ENCODE assay signal across 27 mouse cellular contexts in the genomic region with DNA sequence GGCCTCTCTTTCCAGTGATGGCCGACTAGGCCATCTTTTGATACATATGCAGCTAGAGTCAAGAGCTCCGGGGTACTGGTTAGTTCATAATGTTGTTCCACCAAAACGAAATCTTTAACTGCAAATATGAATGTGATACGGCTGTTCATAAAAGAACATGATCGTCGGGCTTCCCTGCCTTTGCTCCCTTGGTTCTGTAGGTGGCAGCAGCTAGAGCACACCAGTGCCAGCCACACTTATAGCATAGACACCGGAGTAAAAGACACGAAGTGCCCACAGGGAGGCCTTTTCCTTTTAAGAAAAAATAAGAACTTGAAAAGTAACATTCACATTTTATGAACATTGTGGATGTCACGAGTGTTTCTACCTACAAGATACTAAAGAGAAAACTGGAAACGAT.
A peak's percentile ranks its signal among the peaks of the same experiment; 100 is the strongest.
DNase-seq lines count a peak whose midpoint lies in the region; ATAC-seq and TF ChIP-seq lines count a peak whose summit lies in the region.
"Had no signal": no experiment of that assay in that cellular context is flagged by ENCODE, and none has a peak within 500 bp of the region (broad histone marks: within the 10 kb centered on the region; RNA-seq: fewer than 3 reads in every experiment).

No protein-coding gene starts in this region.

- no peak for ATAC-seq in forebrain, postnatal 0 days
- no peak for ATAC-seq in forebrain, embryonic 12.5 days (ENCODE audit: low FRiP score)
- ATAC-seq in kidney, postnatal 0 days (replicated peaks; ENCODE audit: low FRiP score, low read depth), result no peak
- ATAC-seq: forebrain, embryonic 13.5 days; midbrain, embryonic 13.5 days had no signal

- no peaks in the 10 kb centered on the region for H3K36me3 ChIP-seq in forebrain, postnatal 0 days (ENCODE audit: insufficient read depth)
- H3K36me3 ChIP-seq in forebrain, embryonic 12.5 days (replicated peaks), result no peaks in the 10 kb centered on the region
- H3K36me3 ChIP-seq in kidney, postnatal 0 days (ENCODE audit: insufficient read depth, low read length), result no peaks in the 10 kb centered on the region
- H3K36me3 ChIP-seq: embryonic facial prominence, embryonic 10.5 days; embryonic facial prominence, embryonic 15.5 days; heart, embryonic 15.5 days; kidney, embryonic 15.5 days; lung, embryonic 15.5 days; midbrain, embryonic 13.5 days; neural tube, embryonic 13.5 days had no signal

- H3K27me3 ChIP-seq in forebrain, postnatal 0 days (ENCODE audit: insufficient read depth, low read length), result no peaks in the 10 kb centered on the region
- no peaks in the 10 kb centered on the region for H3K27me3 ChIP-seq in forebrain, embryonic 12.5 days
- H3K27me3 ChIP-seq in kidney, postnatal 0 days (ENCODE audit: insufficient read depth, low read length), result no peaks in the 10 kb centered on the region
- H3K27me3 ChIP-seq: embryonic facial prominence, embryonic 15.5 days; forebrain, embryonic 13.5 days; heart, embryonic 15.5 days; kidney, embryonic 15.5 days; lung, embryonic 15.5 days; midbrain, embryonic 13.5 days; neural tube, embryonic 13.5 days had no signal

- no peaks in the 10 kb centered on the region for H3K4me1 ChIP-seq in forebrain, postnatal 0 days (ENCODE audit: insufficient read depth)
- H3K4me1 ChIP-seq in forebrain, embryonic 12.5 days, result no peaks in the 10 kb centered on the region
- H3K4me1 ChIP-seq in kidney, postnatal 0 days (replicated peaks; ENCODE audit: insufficient read depth, low read length), result no peaks in the 10 kb centered on the region
- H3K4me1 ChIP-seq: embryonic facial prominence, embryonic 15.5 days; forebrain, embryonic 13.5 days; heart, embryonic 15.5 days; kidney, embryonic 15.5 days; lung, embryonic 15.5 days; midbrain, embryonic 13.5 days; neural tube, embryonic 13.5 days had no signal

- no peak for DNase-seq in forebrain, postnatal 0 days
- no peak for DNase-seq in kidney, postnatal 0 days (ENCODE audit: low spot score)
- no peak for DNase-seq in kidney, adult 8-10 months
- DNase-seq in 416B (ENCODE audit: low read depth), result peak; percentile 17
- peak; percentile 54 for DNase-seq in ZHBTc4 (ENCODE audit: low read depth, low spot score)
- DNase-seq in embryo, embryonic 11 days, result no peak
- no peak for DNase-seq in adipocyte (ENCODE audit: low spot score)
- DNase-seq: adrenal gland, postnatal 14 days; cerebellum, adult 11-12 months; cerebellum, postnatal 10 days; kidney, adult 11 months; kidney, postnatal 36 days; liver; right cerebral cortex, postnatal 4 days; thymus, postnatal 4 days had no signal

- TF ChIP-seq CTCF in forebrain, postnatal 0 days (IDR thresholded peaks at IDR 0.05; ENCODE audit: low read depth), result 0 out of 2 replicates have a peak, but pooled peaks have one; percentile 12
- TF ChIP-seq CTCF in kidney, postnatal 0 days (IDR thresholded peaks at IDR 0.05; ENCODE audit: low read depth), result peak; percentile 27; the same call in 1 of the 2 replicates

- H3K4me2 ChIP-seq in forebrain, postnatal 0 days (ENCODE audit: low read depth), result no peak overlapping the region
- no peak overlapping the region for H3K4me2 ChIP-seq in forebrain, embryonic 12.5 days
- no peak overlapping the region for H3K4me2 ChIP-seq in kidney, postnatal 0 days (ENCODE audit: low read length)
- H3K4me2 ChIP-seq: embryonic facial prominence, embryonic 15.5 days; forebrain, embryonic 13.5 days; heart, embryonic 15.5 days; kidney, embryonic 15.5 days; lung, embryonic 15.5 days; midbrain, embryonic 13.5 days; neural tube, embryonic 13.5 days had no signal

- H3K4me3 ChIP-seq in forebrain, postnatal 0 days (ENCODE audit: low read depth, low read length), result no peak overlapping the region
- no peak overlapping the region for H3K4me3 ChIP-seq in forebrain, embryonic 12.5 days (replicated peaks)
- H3K4me3 ChIP-seq in kidney, postnatal 0 days (replicated peaks; ENCODE audit: low read depth, low read length), result no peak overlapping the region
- H3K4me3 ChIP-seq: embryonic facial prominence, embryonic 10.5 days; embryonic facial prominence, embryonic 15.5 days; forebrain, embryonic 13.5 days; heart, embryonic 15.5 days; kidney, embryonic 15.5 days; layer of hippocampus, adult 2 months; lung, embryonic 15.5 days; midbrain, embryonic 13.5 days; neural tube, embryonic 13.5 days had no signal

- no peak overlapping the region for H3K9ac ChIP-seq in forebrain, postnatal 0 days
- no peak overlapping the region for H3K9ac ChIP-seq in forebrain, embryonic 12.5 days
- no peak overlapping the region for H3K9ac ChIP-seq in kidney, postnatal 0 days (ENCODE audit: low read depth, low read length)
- H3K9ac ChIP-seq: embryonic facial prominence, embryonic 15.5 days; forebrain, embryonic 13.5 days; heart, embryonic 15.5 days; kidney, embryonic 15.5 days; liver, embryonic 14.5 days; lung, embryonic 15.5 days; midbrain, embryonic 13.5 days; neural tube, embryonic 13.5 days had no signal

- WGBS in forebrain, postnatal 0 days, result 84% methylated on average over 10 of the region's 10 CpGs
- WGBS in forebrain, embryonic 12.5 days, result 84% methylated on average over 10 of the region's 10 CpGs
- WGBS in kidney, postnatal 0 days, result 84% methylated on average over 9 of the region's 10 CpGs

- H3K9me3 ChIP-seq in forebrain, postnatal 0 days (ENCODE audit: low read length), result no peaks in the 10 kb centered on the region
- H3K9me3 ChIP-seq in forebrain, embryonic 12.5 days, result no peaks in the 10 kb centered on the region
- no peaks in the 10 kb centered on the region for H3K9me3 ChIP-seq in kidney, postnatal 0 days (replicated peaks; ENCODE audit: low read length)
- H3K9me3 ChIP-seq: embryonic facial prominence, embryonic 10.5 days; embryonic facial prominence, embryonic 15.5 days; forebrain, embryonic 13.5 days; heart, embryonic 15.5 days; kidney, embryonic 15.5 days; lung, embryonic 15.5 days; midbrain, embryonic 13.5 days; neural tube, embryonic 13.5 days had no signal

- no peak overlapping the region for H3K27ac ChIP-seq in forebrain, postnatal 0 days (ENCODE audit: low read depth, low read length)
- no peak overlapping the region for H3K27ac ChIP-seq in forebrain, embryonic 12.5 days
- H3K27ac ChIP-seq in kidney, postnatal 0 days, result no peak overlapping the region
- H3K27ac ChIP-seq: embryonic facial prominence, embryonic 10.5 days; embryonic facial prominence, embryonic 15.5 days; forebrain, embryonic 13.5 days; heart, embryonic 15.5 days; kidney, embryonic 15.5 days; layer of hippocampus, adult 2 months; liver, embryonic 14.5 days; lung, embryonic 15.5 days; macrophage; midbrain, embryonic 13.5 days; neural tube, embryonic 13.5 days had no signal

Comparison
In these comparisons a context has a peak if more than half of its experiments do, and no peak if none do; other contexts are left out.
1. DNase-seq: peak in 416B (single experiment) and ZHBTc4 (single experiment); none in forebrain, postnatal 0 days (single experiment), kidney, postnatal 0 days (single experiment), kidney, adult 8-10 months (0 of 2), embryo, embryonic 11 days (single experiment) and adipocyte (single experiment).